Mouse (Mus musculus) lung, embryonic 16.5 days (tissue): ENCODE data around the gene Jph2. TPM values are rescaled to one million over a fixed set of nuclear protein-coding genes. Genes with fewer than 3 reads are reported as not detected.
"Not testable (repeated sequence)": the region's sequence is repeated elsewhere in the genome, so short reads cannot be mapped to it uniquely, and the experiment has no call there.

Experiments
- ATAC-seq: fragments of 200-750 bp; cut with Nextera tagmentation; 2 replicates; pipeline ENCODE4 v1.8.0; 2017; ENCODE audit warnings: low read depth, mild to moderate bottlenecking, moderate library complexity
- H3K27ac ChIP-seq: fragments of 300-500 bp; sonication (generic); 2 replicates; pipeline ENCODE4 v1.5.1; 2014; ENCODE audit warnings: mild to moderate bottlenecking, control low read depth, low read length
- H3K27me3 ChIP-seq: fragments of 300-500 bp; sonication (generic); 2 replicates; pipeline ENCODE4 v1.6.1; 2014; ENCODE audit warnings: low read depth, low read length, mixed read lengths; ENCODE audit not compliant: control insufficient read depth, insufficient read depth
- H3K36me3 ChIP-seq: fragments of 300-500 bp; sonication (generic); 2 replicates; pipeline ENCODE4 v1.6.1; 2014; ENCODE audit warnings: low read length; ENCODE audit not compliant: control insufficient read depth, insufficient read depth
- H3K4me1 ChIP-seq: fragments of 300-500 bp; sonication (generic); replicated peaks from 2 replicates; pipeline ENCODE4 v1.6.1; 2014; ENCODE audit warnings: low read length, mixed read lengths; ENCODE audit not compliant: control insufficient read depth, insufficient read depth
- H3K4me2 ChIP-seq: fragments of 300-500 bp; sonication (generic); 2 replicates; pipeline ENCODE4 v1.6.1; 2014; ENCODE audit warnings: low read depth, low read length, control low read depth
- H3K4me3 ChIP-seq: fragments of 300-500 bp; sonication (generic); 2 replicates; pipeline ENCODE4 v1.5.1; 2014; ENCODE audit warnings: mild to moderate bottlenecking, low read length, control low read depth
- H3K9ac ChIP-seq: fragments of 300-500 bp; sonication (generic); 2 replicates; pipeline ENCODE4 v1.6.1; 2014; ENCODE audit warnings: low read length, control low read depth
- H3K9me3 ChIP-seq: fragments of 300-500 bp; sonication (generic); 2 replicates; pipeline ENCODE4 v1.6.1; 2016; ENCODE audit warnings: low read length; ENCODE audit not compliant: control insufficient read depth
- WGBS: fragments of 180-500 bp; shearing (Covaris S2); extraction: QIAGEN DNeasy Blood & Tissue Kit; methylation state at CpG from one replicate; pipeline ENCODE4 v1.1.7; 2014; 5-methylcytosine and 5-hydroxymethylcytosine counted together
- polyA plus RNA-seq: library from polyadenylated mRNA; unstranded; fragments of >200 nt; fragmentation: Nextera tagmentation; extraction: Ambion mirVana; gene quantifications from 2 replicates; pipeline ENCODE4 v1.2.1, GENCODE M21; 2015

Jph2 gene
- polyA plus RNA-seq, 1 experiment from 2014 or later = 4.8 TPM

DNA sequence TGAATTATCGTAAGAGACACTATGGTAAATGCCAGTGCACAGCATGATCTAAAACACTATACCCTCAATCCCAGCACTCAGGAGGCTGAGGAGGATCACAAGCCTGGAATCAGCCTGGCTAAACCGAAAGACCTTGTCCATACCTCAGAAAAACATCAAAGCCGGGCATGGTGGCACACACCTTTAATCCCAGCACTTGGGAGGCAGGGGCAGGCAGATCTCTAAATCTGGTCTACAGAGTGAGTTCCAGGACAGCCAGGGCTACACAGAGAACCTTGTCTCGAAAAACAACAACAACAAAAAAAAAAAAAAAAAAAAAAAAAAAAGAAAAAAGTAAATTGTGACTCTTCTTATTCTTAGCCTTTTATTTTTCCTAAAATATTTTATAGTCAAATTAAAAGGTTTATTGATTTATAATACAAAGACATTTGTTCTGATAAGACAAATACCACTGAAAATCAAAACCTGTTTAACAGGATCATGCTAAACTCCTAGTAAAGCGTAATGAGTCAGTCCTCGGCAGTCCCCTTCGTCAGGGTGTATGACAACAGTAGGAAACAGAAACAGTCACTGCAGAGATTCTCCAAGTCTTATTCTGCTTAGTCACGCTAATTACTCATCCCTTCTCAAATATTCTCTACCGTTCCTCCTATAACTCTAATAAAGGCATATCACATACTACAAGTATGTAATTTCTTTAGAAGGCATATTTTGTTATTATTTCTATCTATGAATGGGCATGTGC lies 15.2 kb upstream of the Jph2 start:
- Histone ChIP-seq H3K4me3 (no peak overlapping the region), H3K9me3 (no peaks in the 10 kb centered on the region), H3K27ac (no peak overlapping the region), H3K4me1 (peaks cover 6% of the 10 kb centered on the region), H3K27me3 (no peaks in the 10 kb centered on the region), H3K4me2 (no peak overlapping the region), H3K36me3 (peaks cover 30% of the 10 kb centered on the region), H3K9ac (no peak overlapping the region)
- 86% methylated on average over 9 of the region's 9 CpGs for WGBS
- ATAC-seq = no peak

DNA sequence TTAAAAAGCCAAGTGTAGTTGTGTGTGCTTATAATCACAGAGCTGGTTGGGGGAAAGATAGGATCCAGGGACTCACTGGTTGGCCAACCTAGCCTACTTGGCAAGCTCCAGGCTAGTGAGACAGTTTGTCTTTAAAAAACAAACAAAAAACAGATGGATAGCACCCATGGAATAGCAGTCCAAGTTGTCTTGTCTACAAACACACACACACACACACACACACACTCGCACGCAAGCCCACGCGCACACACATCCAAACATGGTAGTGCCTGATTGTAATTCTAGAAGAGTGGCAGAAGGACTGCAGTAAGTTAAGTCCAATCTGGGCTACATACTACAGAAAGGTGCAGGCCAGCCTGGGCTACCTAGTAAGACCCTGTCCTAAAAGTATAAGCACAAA lies 14.6 kb upstream of the Jph2 start:
- no peaks in the 10 kb centered on the region for H3K9me3 ChIP-seq
- no peak for ATAC-seq
- H3K27me3 ChIP-seq = no peaks in the 10 kb centered on the region
- no peak overlapping the region for H3K27ac ChIP-seq
- peaks cover 31% of the 10 kb centered on the region for H3K36me3 ChIP-seq
- no peak overlapping the region for H3K4me2 ChIP-seq
- peaks cover under 1% of the 10 kb centered on the region for H3K4me1 ChIP-seq
- no peak overlapping the region for H3K9ac ChIP-seq
- no peak overlapping the region for H3K4me3 ChIP-seq
- WGBS = 96% methylated on average over 4 of the region's 4 CpGs

DNA sequence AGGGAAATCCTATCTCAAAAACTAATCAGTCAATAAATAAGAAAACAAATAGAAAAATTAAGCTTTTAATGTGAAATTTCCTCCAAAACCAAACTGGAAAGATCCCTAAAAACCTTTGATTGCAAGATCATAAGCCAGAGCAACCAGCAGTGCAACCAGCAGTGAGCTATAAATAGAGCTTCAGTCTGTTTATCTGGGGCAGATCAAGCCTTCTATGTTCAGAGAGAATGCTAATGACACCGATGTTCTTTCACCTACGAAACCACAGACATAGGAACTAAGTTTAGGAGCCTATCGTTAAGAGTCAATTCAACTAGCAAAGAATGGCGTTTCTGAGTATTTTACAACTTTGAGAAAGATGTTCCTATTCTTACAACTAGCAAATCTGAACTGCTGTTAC lies 14.0 kb upstream of the Jph2 start:
- H3K4me1 ChIP-seq = no peaks in the 10 kb centered on the region
- H3K27ac ChIP-seq = no peak overlapping the region
- no peaks in the 10 kb centered on the region for H3K27me3 ChIP-seq
- H3K9me3 ChIP-seq = no peaks in the 10 kb centered on the region
- 93% methylated on average over 4 of the region's 4 CpGs for WGBS
- no peak overlapping the region for H3K4me2 ChIP-seq
- H3K36me3 ChIP-seq = peaks cover 36% of the 10 kb centered on the region
- H3K9ac ChIP-seq = no peak overlapping the region
- no peak overlapping the region for H3K4me3 ChIP-seq
- no peak for ATAC-seq

DNA sequence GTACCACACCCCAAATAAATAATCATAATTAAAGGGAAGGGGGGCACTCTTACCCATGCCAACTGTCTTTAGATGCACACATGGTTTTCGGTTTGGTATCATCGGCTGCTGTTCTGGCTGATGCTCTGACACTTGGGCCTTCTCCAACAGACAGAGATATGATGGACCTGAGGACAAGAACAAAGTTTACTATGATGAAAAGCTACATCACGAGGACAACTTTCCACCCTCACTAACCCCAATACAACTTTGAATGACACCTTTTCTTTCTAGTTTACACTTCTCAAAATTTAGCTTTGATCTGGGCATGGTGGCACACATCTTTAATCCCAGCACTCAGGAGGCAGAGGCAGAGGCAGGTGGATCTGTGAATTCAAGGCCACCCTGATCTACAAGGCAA lies 13.6 kb upstream of the Jph2 start:
- not testable (repeated sequence) for H3K9me3 ChIP-seq, ATAC-seq, H3K9ac ChIP-seq, H3K4me3 ChIP-seq, H3K27ac ChIP-seq, H3K27me3 ChIP-seq, H3K4me1 ChIP-seq, H3K4me2 ChIP-seq
- H3K36me3 ChIP-seq = peaks cover 36% of the 10 kb centered on the region
- WGBS = 86% methylated on average over 3 of the region's 3 CpGs

DNA sequence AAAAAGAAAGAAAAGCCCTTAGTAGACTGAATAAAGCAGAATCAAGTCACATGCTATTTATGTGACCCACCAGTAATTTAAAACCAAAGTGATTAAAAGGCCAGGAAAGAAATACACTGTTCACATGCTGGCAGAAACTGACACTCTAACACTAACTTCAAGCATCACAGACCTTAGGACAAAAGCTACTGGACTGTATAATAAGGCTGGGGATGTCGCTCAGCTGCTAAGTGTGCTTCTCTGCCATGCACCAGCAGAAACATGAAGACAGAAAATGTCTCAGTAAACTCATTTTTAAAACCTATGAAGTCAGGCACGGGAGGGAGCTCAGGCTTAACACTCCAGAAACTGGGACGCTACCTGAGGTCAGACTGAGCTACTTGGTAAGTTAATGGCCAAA lies 12.4 kb upstream of the Jph2 start:
- H3K4me2 ChIP-seq = no peak overlapping the region
- no peaks in the 10 kb centered on the region for H3K4me1 ChIP-seq
- H3K4me3 ChIP-seq = no peak overlapping the region
- no peak overlapping the region for H3K27ac ChIP-seq
- H3K9me3 ChIP-seq = no peaks in the 10 kb centered on the region
- no peak for ATAC-seq
- no peaks in the 10 kb centered on the region for H3K27me3 ChIP-seq
- WGBS = 91% methylated on average over 3 of the region's 3 CpGs
- H3K9ac ChIP-seq = no peak overlapping the region
- peaks cover 41% of the 10 kb centered on the region for H3K36me3 ChIP-seq

DNA sequence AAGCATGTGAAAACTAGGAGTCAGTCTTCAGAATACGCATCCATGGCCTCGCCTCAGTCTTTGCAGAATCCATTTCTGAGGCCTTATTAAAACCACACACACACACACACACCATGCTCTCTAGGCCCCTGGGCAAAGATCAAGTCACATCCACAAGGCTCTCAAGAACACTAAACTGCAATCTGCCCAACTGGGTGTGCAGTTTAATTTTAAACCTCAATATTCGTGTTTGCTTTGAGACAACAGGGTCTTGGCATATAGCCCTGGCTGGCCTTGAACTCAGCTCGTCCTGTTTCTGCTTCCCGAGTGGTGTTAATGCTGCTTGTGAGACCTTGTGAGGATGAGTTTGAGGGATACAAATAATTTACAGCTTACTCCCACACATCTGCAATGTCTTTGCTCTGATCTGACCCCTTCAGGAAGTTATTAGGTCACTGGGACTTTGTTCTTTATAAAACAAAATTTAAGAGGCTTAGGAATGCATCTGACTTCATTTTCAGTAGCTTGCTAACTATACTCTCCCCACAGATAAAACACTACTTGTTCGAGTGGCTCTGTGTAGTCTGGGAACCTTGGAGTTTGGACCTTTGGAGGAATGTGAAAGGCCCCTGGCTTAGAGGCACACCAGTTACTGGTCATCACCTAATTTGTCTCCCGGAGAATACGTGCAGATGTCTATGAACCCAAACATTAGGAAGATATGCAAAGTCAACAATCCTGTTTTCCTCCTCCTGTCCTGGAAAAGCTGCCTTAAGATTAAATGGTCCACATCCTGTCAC lies 6.4 kb upstream of the Jph2 start:
- Histone ChIP-seq H3K4me3 (no peak overlapping the region), H3K9me3 (no peaks in the 10 kb centered on the region), H3K4me2 (no peak overlapping the region), H3K4me1 (peaks cover 8% of the 10 kb centered on the region), H3K27me3 (no peaks in the 10 kb centered on the region), H3K27ac (0 out of 2 replicates have a peak overlapping the region, but pooled peaks have one; percentile 12), H3K36me3 (peaks cover 22% of the 10 kb centered on the region), H3K9ac (no peak overlapping the region)
- 0 out of 2 replicates have a peak, but pooled peaks have one; percentile 30 for ATAC-seq
- 46% methylated on average over 8 of the region's 8 CpGs for WGBS

DNA sequence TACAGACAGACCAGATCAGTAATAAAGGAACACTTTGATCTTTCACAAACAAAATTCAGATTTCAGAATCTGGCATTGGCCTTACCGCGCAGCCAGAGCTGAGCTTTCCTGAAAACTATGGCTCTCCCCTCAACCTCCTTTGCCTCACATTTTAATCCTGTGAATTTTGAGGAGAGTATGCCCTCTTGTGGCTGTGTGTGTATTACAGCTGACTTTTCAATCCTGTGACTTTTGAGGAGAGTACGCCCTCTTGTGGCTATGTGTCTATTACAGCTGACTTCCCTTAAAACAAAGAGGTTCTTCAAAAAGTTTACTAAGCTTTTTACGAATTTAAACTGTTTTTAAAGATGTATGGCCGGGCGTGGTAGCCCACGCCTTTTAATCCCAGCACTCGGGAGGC lies 3.4 kb upstream of the Jph2 start:
- Histone ChIP-seq H3K9me3 (no peaks in the 10 kb centered on the region), H3K4me3 (no peak overlapping the region), H3K9ac (no peak overlapping the region), H3K27me3 (no peaks in the 10 kb centered on the region), H3K4me2 (no peak overlapping the region), H3K36me3 (peaks cover 10% of the 10 kb centered on the region; the same call in 1 of the 2 replicates), H3K27ac (no peak overlapping the region), H3K4me1 (peaks cover 13% of the 10 kb centered on the region)
- WGBS = 6% methylated on average over 8 of the region's 8 CpGs
- no peak for ATAC-seq

DNA sequence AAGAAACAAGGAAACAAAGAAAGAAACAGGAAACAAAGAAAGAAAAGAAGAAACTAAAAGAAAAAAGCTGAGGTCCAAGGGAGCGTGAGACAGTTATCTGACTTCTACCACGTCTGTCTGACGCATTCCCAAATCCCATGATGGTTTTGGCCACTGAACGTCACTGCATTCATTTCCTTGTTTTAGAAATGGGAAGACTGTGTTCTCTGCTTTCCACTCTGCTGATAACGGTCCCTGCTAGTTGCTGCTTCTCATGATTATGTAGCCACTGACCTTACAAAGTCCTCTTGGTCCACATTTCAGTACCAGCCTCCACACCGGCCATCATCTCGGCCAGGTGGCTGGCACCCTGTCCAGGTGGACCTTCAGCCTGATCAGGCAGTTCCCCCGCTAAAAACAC lies 1.4 kb upstream of the Jph2 start:
- Histone ChIP-seq H3K36me3 (no peaks in the 10 kb centered on the region), H3K4me1 (peaks cover 7% of the 10 kb centered on the region), H3K9ac (no peak overlapping the region), H3K4me2 (no peak overlapping the region), H3K4me3 (no peak overlapping the region), H3K27me3 (no peaks in the 10 kb centered on the region), H3K27ac (no peak overlapping the region), H3K9me3 (no peaks in the 10 kb centered on the region)
- no peak for ATAC-seq
- WGBS = 62% methylated on average over 8 of the region's 8 CpGs

DNA sequence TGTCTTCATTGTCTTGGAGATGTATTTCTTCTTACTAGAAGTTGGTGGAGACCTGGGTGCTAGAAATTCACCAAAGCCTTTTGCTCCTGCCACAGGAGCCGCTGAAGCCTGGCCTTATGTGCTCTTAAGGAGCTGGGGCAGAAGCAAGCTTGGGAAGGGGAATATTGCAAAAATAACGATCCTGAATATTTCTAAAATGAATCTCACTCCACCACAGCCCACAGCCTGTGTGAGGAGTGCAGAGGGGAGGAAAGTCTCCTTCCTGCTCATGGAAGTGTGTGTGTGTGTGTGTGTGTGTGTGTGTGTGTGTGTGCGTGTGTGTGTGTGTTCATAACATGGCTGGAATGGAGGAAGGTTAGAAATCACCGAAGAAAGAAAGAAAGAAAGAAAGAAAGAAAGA lies 977 bp upstream of the Jph2 start:
- H3K9ac ChIP-seq = peak overlapping the region; percentile 65
- peaks cover 4% of the 10 kb centered on the region; the same call in 1 of the 2 replicates for H3K4me1 ChIP-seq
- H3K27ac ChIP-seq = peak overlapping the region; percentile 69
- H3K36me3 ChIP-seq = no peaks in the 10 kb centered on the region
- H3K9me3 ChIP-seq = no peaks in the 10 kb centered on the region
- H3K4me3 ChIP-seq = no peak overlapping the region
- no peak overlapping the region for H3K4me2 ChIP-seq
- 61% methylated on average over 4 of the region's 4 CpGs for WGBS
- H3K27me3 ChIP-seq = no peaks in the 10 kb centered on the region
- no peak for ATAC-seq
